Mouse (Mus musculus) layer of hippocampus, adult 8-10 months (tissue): Measurements from ENCODE around the gene Pdilt. TPM values are rescaled to one million over a fixed set of nuclear protein-coding genes. Genes with fewer than 3 reads are reported as not detected.

Experiments used
- DNase-seq, 2 experiments: peaks; one replicate each; pipeline ENCODE4 v3.0.0; 2022; ENCODE audit warnings: low spot score in 2 of 2
- total RNA-seq, 4 experiments: library from RNA; stranded (reverse); gene quantifications; 2 replicates each; pipeline ENCODE4 v1.2.4; 2022

The Pdilt gene
- total RNA-seq, 4 experiments from 2014 or later = 0.55 TPM; not detected in 3

GRCm38 (mm10) chr7:119511143-119511542, 12.1 kb downstream of the Pdilt start:
- DNase-seq = no peak

- DNase-seq = no peak
These were observed 33.1 kb downstream of the Pdilt start for GRCm38 (mm10) chr7:119490041-119490780.

GRCm38 (mm10) chr7:119486683-119487082, 36.6 kb downstream of the Pdilt start:
- DNase-seq = no peak

GRCm38 (mm10) chr7:119484154-119484553, 39.1 kb downstream of the Pdilt start:
- no peak for DNase-seq

GRCm38 (mm10) chr7:119479256-119479655, 44.0 kb downstream of the Pdilt start, which contains the start of gene Umod:
Umod (minus strand) TSS chr7:119479282.
- DNase-seq = no peak

GRCm38 (mm10) chr7:119476500-119477389, 46.5 kb downstream of the Pdilt start:
- no peak for DNase-seq

- DNase-seq = no peak
These were observed 64.1 kb downstream of the Pdilt start, which contains the start of gene Gp2 for GRCm38 (mm10) chr7:119459185-119459584. Gp2 (minus strand) TSS chr7:119459285.

GRCm38 (mm10) chr7:119454192-119454591, 69.1 kb downstream of the Pdilt start:
- no peak for DNase-seq

- peak in 1 of 2 experiments; percentile 13 for DNase-seq
These were observed 79.4 kb downstream of the Pdilt start for GRCm38 (mm10) chr7:119443849-119444248.

GRCm38 (mm10) chr7:119441938-119442337, 81.4 kb downstream of the Pdilt start:
- no peak for DNase-seq

Other genes starting within 250 kb of the Pdilt start
- under 1 TPM in 1 of 4 experiments, not detected in 3; 0.48 TPM for gene Gp2, start 64.2 kb downstream of the Pdilt start, total RNA-seq
- gene Umod, start 44.2 kb downstream of the Pdilt start, total RNA-seq = not detected
- 1 to 10 TPM in 2 of 4 experiments, under 1 TPM in 2; 0.50 to 1.3 (median 1.1) TPM for gene Acsm5, start 4.0 kb downstream of the Pdilt start, total RNA-seq
- not detected for gene Acsm2, start 30.9 kb upstream of the Pdilt start, total RNA-seq
- gene Acsm1, start 83.5 kb upstream of the Pdilt start, total RNA-seq = not detected
- not detected for gene Acsm4, start 166.5 kb upstream of the Pdilt start, total RNA-seq
- 10 to 100 TPM; 45.8 to 52.3 (median 50.7) TPM for gene Thumpd1, start 197.3 kb upstream of the Pdilt start, total RNA-seq
- gene Acsm3, start 237.4 kb upstream of the Pdilt start, total RNA-seq = not detected